ENCODE assay signal across 16 mouse cellular contexts in genomic region chr11:88538710-88539340, GRCm38 (mm10).
DNase-seq lines count a peak whose midpoint lies in the region; ATAC-seq and TF ChIP-seq lines count a peak whose summit lies in the region.
"Had no signal": no experiment of that assay in that cellular context is flagged by ENCODE, and none has a peak within 500 bp of the region (broad histone marks: within the 10 kb centered on the region; RNA-seq: fewer than 3 reads in every experiment).

No protein-coding gene starts in this region.

- H3K27ac ChIP-seq in heart, embryonic 11.5 days (ENCODE audit: low read depth, low read length): peak overlapping the region; percentile 54
- no peak overlapping the region for H3K27ac ChIP-seq in lung, embryonic 14.5 days (ENCODE audit: low read depth)
- H3K27ac ChIP-seq in midbrain, embryonic 13.5 days: 0 out of 2 replicates have a peak overlapping the region, but pooled peaks have one; percentile 4
- H3K27ac ChIP-seq in kidney, embryonic 16.5 days (ENCODE audit: low read length): no peak overlapping the region
- H3K27ac ChIP-seq: liver, embryonic 13.5 days; stomach, embryonic 15.5 days had no signal

- no peak for ATAC-seq in heart, embryonic 11.5 days (replicated peaks; ENCODE audit: insufficient number of reproducible peaks, low FRiP score, low TSS enrichment)
- ATAC-seq in lung, embryonic 14.5 days (ENCODE audit: insufficient read depth): no peak
- no peak for ATAC-seq in midbrain, embryonic 13.5 days
- ATAC-seq in kidney, embryonic 16.5 days (ENCODE audit: low FRiP score, low TSS enrichment): no peak

- no peak for TF ChIP-seq CTCF in lung, embryonic 14.5 days (IDR thresholded peaks at IDR 0.05; ENCODE audit: low read depth)
- no peak for TF ChIP-seq CTCF in lung, adult 2 months (IDR thresholded peaks at IDR 0.05; ENCODE audit: insufficient read depth, low read length)

- peaks cover 75% of the 10 kb centered on the region for H3K4me1 ChIP-seq in heart, embryonic 11.5 days (ENCODE audit: control insufficient read depth, insufficient read depth, low read length)
- peaks cover 37% of the 10 kb centered on the region for H3K4me1 ChIP-seq in lung, embryonic 14.5 days (ENCODE audit: insufficient read depth)
- peaks cover 5% of the 10 kb centered on the region; the same call in 1 of the 2 replicates for H3K4me1 ChIP-seq in lung, adult 2 months (ENCODE audit: control insufficient read depth, insufficient read depth, low read length)
- H3K4me1 ChIP-seq in midbrain, embryonic 13.5 days (replicated peaks): peaks cover 99% of the 10 kb centered on the region
- H3K4me1 ChIP-seq in kidney, embryonic 16.5 days (ENCODE audit: insufficient read depth, low read length): peaks cover 69% of the 10 kb centered on the region

- H3K9me3 ChIP-seq in heart, embryonic 11.5 days (replicated peaks; ENCODE audit: control insufficient read depth, low read length): no peaks in the 10 kb centered on the region
- H3K9me3 ChIP-seq in lung, embryonic 14.5 days (ENCODE audit: low read depth, low read length): no peaks in the 10 kb centered on the region
- H3K9me3 ChIP-seq in midbrain, embryonic 13.5 days: no peaks in the 10 kb centered on the region
- no peaks in the 10 kb centered on the region for H3K9me3 ChIP-seq in kidney, embryonic 16.5 days (ENCODE audit: low read length)
- H3K9me3 ChIP-seq: liver, embryonic 13.5 days; stomach, embryonic 15.5 days had no signal

- no peak overlapping the region for H3K4me3 ChIP-seq in heart, embryonic 11.5 days (ENCODE audit: low read depth, low read length)
- no peak overlapping the region for H3K4me3 ChIP-seq in lung, embryonic 14.5 days (ENCODE audit: low read depth, low read length)
- H3K4me3 ChIP-seq in lung, adult 2 months (replicated peaks; ENCODE audit: extremely low read depth, low read depth, low read length): no peak overlapping the region
- H3K4me3 ChIP-seq in midbrain, embryonic 13.5 days (replicated peaks): no peak overlapping the region
- no peak overlapping the region for H3K4me3 ChIP-seq in kidney, embryonic 16.5 days (ENCODE audit: low read length)
- H3K4me3 ChIP-seq: liver, embryonic 13.5 days; myocyte; stomach, embryonic 15.5 days had no signal

- DNase-seq in heart, adult 8-10 months (ENCODE audit: low spot score): no peak
- DNase-seq in lung, embryonic 14.5 days: peak; percentile 55
- no peak for DNase-seq in lung, adult 2 months
- peak; percentile 57 for DNase-seq in R1 (ENCODE audit: low read depth, low spot score)
- no peak for DNase-seq in frontal cortex, postnatal 14 days (ENCODE audit: low spot score in 2 of 2)
- DNase-seq: cerebellum, adult 11 months; cerebellum, postnatal 36 days; kidney, postnatal 10 days; left cerebral cortex, postnatal 4 days; liver, embryonic 13.5 days; thymus, postnatal 14 days had no signal

- no peak for TF ChIP-seq POLR2A in lung, adult 2 months (IDR thresholded peaks at IDR 0.05; ENCODE audit: borderline replicate concordance, extremely low read depth, low read depth, low read length)

- peak overlapping the region; percentile 15; the same call in 1 of the 2 replicates for H3K4me2 ChIP-seq in heart, embryonic 11.5 days
- H3K4me2 ChIP-seq in lung, embryonic 14.5 days: no peak overlapping the region
- H3K4me2 ChIP-seq in midbrain, embryonic 13.5 days (replicated peaks): no peak overlapping the region
- no peak overlapping the region for H3K4me2 ChIP-seq in kidney, embryonic 16.5 days (replicated peaks; ENCODE audit: low read depth, low read length)
- H3K4me2 ChIP-seq: liver, embryonic 13.5 days; stomach, embryonic 15.5 days had no signal

- no peak overlapping the region for H3K9ac ChIP-seq in heart, embryonic 11.5 days (ENCODE audit: low read depth, low read length)
- H3K9ac ChIP-seq in lung, embryonic 14.5 days: no peak overlapping the region
- H3K9ac ChIP-seq in midbrain, embryonic 13.5 days (replicated peaks): no peak overlapping the region
- H3K9ac ChIP-seq in kidney, embryonic 16.5 days (replicated peaks; ENCODE audit: low read length): no peak overlapping the region
- H3K9ac ChIP-seq: liver, embryonic 13.5 days; stomach, embryonic 15.5 days had no signal

- H3K36me3 ChIP-seq in heart, embryonic 11.5 days (ENCODE audit: control insufficient read depth, insufficient read depth, low read length): no peaks in the 10 kb centered on the region
- no peaks in the 10 kb centered on the region for H3K36me3 ChIP-seq in lung, embryonic 14.5 days (ENCODE audit: insufficient read depth)
- no peaks in the 10 kb centered on the region for H3K36me3 ChIP-seq in midbrain, embryonic 13.5 days
- no peaks in the 10 kb centered on the region for H3K36me3 ChIP-seq in kidney, embryonic 16.5 days (ENCODE audit: insufficient read depth, low read length)
- H3K36me3 ChIP-seq: liver, embryonic 13.5 days; stomach, embryonic 15.5 days had no signal

- H3K27me3 ChIP-seq in heart, embryonic 11.5 days (ENCODE audit: control insufficient read depth, insufficient read depth, low read length): no peaks in the 10 kb centered on the region
- H3K27me3 ChIP-seq in lung, embryonic 14.5 days (ENCODE audit: insufficient read depth, low read length): no peaks in the 10 kb centered on the region
- H3K27me3 ChIP-seq in midbrain, embryonic 13.5 days: no peaks in the 10 kb centered on the region
- no peaks in the 10 kb centered on the region for H3K27me3 ChIP-seq in kidney, embryonic 16.5 days (ENCODE audit: insufficient read depth, low read length)
- H3K27me3 ChIP-seq: liver, embryonic 13.5 days; stomach, embryonic 15.5 days had no signal

- whole genome bisulfite sequencing in heart, embryonic 11.5 days (ENCODE audit: insufficient replicate concordance): 62% methylated on average over 13 of the region's 13 CpGs
- WGBS in lung, embryonic 14.5 days: 60% methylated on average over 13 of the region's 13 CpGs
- 77% methylated on average over 13 of the region's 13 CpGs for WGBS in lung, adult 2 months
- 68% methylated on average over 13 of the region's 13 CpGs for WGBS in midbrain, embryonic 13.5 days
- WGBS in kidney, embryonic 16.5 days: 68% methylated on average over 13 of the region's 13 CpGs

Comparison
In these comparisons a context has a peak if more than half of its experiments do, and no peak if none do; other contexts are left out.
1. DNase-seq: peak in lung, embryonic 14.5 days (single experiment) and R1 (single experiment); none in heart, adult 8-10 months (single experiment), lung, adult 2 months (single experiment) and frontal cortex, postnatal 14 days (0 of 2).
2. H3K27ac ChIP-seq: peak in heart, embryonic 11.5 days (single experiment) and midbrain, embryonic 13.5 days (single experiment); none in lung, embryonic 14.5 days (single experiment) and kidney, embryonic 16.5 days (single experiment).